Mouse (Mus musculus): Measurements from ENCODE around the gene Clec16a.
A peak's percentile ranks its signal among the peaks of the same experiment; 100 is the strongest.

The Clec16a gene

GRCm38 (mm10) chr16:10544995-10545622 is at the start of gene Clec16a:
Gene Clec16a (plus strand): TSS chr16:10545339.
- peak; percentile 95 for DNase-seq

GRCm38 (mm10) chr16:10495824-10496298 is 49.3 kb upstream of the Clec16a start:
- DNase-seq = no peak

- no peak for DNase-seq
Measured at GRCm38 (mm10) chr16:10498096-10498602, 47.0 kb upstream of the Clec16a start.

GRCm38 (mm10) chr16:10499122-10499521 is 46.0 kb upstream of the Clec16a start:
- DNase-seq = no peak

GRCm38 (mm10) chr16:10501865-10502264 is 43.3 kb upstream of the Clec16a start:
- DNase-seq = no peak

- no peak for DNase-seq
Measured at GRCm38 (mm10) chr16:10503058-10503457, 42.1 kb upstream of the Clec16a start.

- DNase-seq = no peak
Measured at GRCm38 (mm10) chr16:10507445-10507844, 37.7 kb upstream of the Clec16a start.

- no peak for DNase-seq
Measured at GRCm38 (mm10) chr16:10508691-10509090, 36.4 kb upstream of the Clec16a start.

- peak; percentile 85 for DNase-seq
Measured at GRCm38 (mm10) chr16:10510477-10511133, 34.5 kb upstream of the Clec16a start.

GRCm38 (mm10) chr16:10511134-10511520 is 34.0 kb upstream of the Clec16a start:
- no peak for DNase-seq

GRCm38 (mm10) chr16:10515953-10516572 is 29.1 kb upstream of the Clec16a start:
- DNase-seq = no peak

GRCm38 (mm10) chr16:10518030-10518429 is 27.1 kb upstream of the Clec16a start:
- DNase-seq = no peak

GRCm38 (mm10) chr16:10520908-10521614 is 24.1 kb upstream of the Clec16a start:
- peak; percentile 81 for DNase-seq

- DNase-seq = peak; percentile 61
Measured at GRCm38 (mm10) chr16:10522811-10523210, 22.3 kb upstream of the Clec16a start.

GRCm38 (mm10) chr16:10523650-10524049 is 21.5 kb upstream of the Clec16a start:
- no peak for DNase-seq

- no peak for DNase-seq
Measured at GRCm38 (mm10) chr16:10524866-10525609, 20.1 kb upstream of the Clec16a start.

- DNase-seq = no peak
Measured at GRCm38 (mm10) chr16:10525610-10525980, 19.5 kb upstream of the Clec16a start.

- DNase-seq = no peak
Measured at GRCm38 (mm10) chr16:10527046-10527644, 18.0 kb upstream of the Clec16a start.

- no peak for DNase-seq
Measured at GRCm38 (mm10) chr16:10528382-10528781, 16.8 kb upstream of the Clec16a start.

- no peak for DNase-seq
Measured at GRCm38 (mm10) chr16:10530179-10530578, 15.0 kb upstream of the Clec16a start.

GRCm38 (mm10) chr16:10533781-10534180 is 11.4 kb upstream of the Clec16a start:
- DNase-seq = no peak

- DNase-seq = peak; percentile 52
Measured at GRCm38 (mm10) chr16:10534567-10534966, 10.6 kb upstream of the Clec16a start.

Data from cerebellum, adult 8-10 months (tissue).